In the genomic region with DNA sequence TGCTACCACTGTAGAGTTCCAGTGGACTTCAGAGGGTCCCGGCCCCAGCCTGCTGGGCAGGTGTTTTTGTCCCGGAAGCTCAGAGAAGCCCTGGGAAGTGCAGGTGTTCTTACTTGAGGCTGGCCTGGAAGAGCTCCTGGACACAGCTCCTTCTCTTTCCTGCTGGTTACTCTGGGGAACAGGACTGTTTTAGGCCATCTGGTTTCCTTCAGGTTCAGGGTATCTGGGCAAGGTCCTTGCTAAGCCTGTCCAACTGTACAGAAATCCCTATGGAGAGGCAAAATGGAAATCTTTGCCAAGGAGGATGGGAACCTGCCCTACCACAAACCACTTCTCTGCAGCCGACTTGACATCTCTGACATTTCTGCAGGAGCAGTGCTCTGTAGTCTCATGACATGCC, we compare ENCODE assay signal across 23 mouse cellular contexts.
DNase-seq lines count a peak whose midpoint lies in the region; ATAC-seq and TF ChIP-seq lines count a peak whose summit lies in the region.
"Had no signal": no experiment of that assay in that cellular context is flagged by ENCODE, and none has a peak within 500 bp of the region (broad histone marks: within the 10 kb centered on the region; RNA-seq: fewer than 3 reads in every experiment).

No protein-coding gene starts in this region.

- no peak overlapping the region for H3K4me3 ChIP-seq in midbrain, postnatal 0 days (ENCODE audit: low read depth, low read length)
- no peak overlapping the region for H3K4me3 ChIP-seq in midbrain, embryonic 10.5 days
- H3K4me3 ChIP-seq in hindbrain, embryonic 16.5 days (ENCODE audit: low read length) = no peak overlapping the region
- H3K4me3 ChIP-seq: left cerebral cortex, adult 2 months; myocyte had no signal

- H3K27me3 ChIP-seq in midbrain, postnatal 0 days (ENCODE audit: insufficient read depth, low read length) = no peaks in the 10 kb centered on the region
- H3K27me3 ChIP-seq in midbrain, embryonic 10.5 days (ENCODE audit: low read depth, poor library complexity, severe bottlenecking) = no peaks in the 10 kb centered on the region
- H3K27me3 ChIP-seq in hindbrain, embryonic 16.5 days (replicated peaks; ENCODE audit: control insufficient read depth, insufficient read depth, low read length) = no peaks in the 10 kb centered on the region
- H3K27me3 ChIP-seq: Patski had no signal

- H3K9me3 ChIP-seq in midbrain, postnatal 0 days (ENCODE audit: low read length) = peaks cover 10% of the 10 kb centered on the region; the same call in 1 of the 2 replicates
- peaks cover 9% of the 10 kb centered on the region for H3K9me3 ChIP-seq in midbrain, embryonic 10.5 days (replicated peaks)
- peaks cover 7% of the 10 kb centered on the region for H3K9me3 ChIP-seq in hindbrain, embryonic 16.5 days (ENCODE audit: control insufficient read depth, low read length)

- H3K4me2 ChIP-seq in midbrain, postnatal 0 days (ENCODE audit: low read depth, low read length, poor library complexity, severe bottlenecking) = no peak overlapping the region
- H3K4me2 ChIP-seq in hindbrain, embryonic 16.5 days (ENCODE audit: low read length) = no peak overlapping the region
- H3K4me2 ChIP-seq: heart, embryonic 11.5 days had no signal

- H3K27ac ChIP-seq in midbrain, postnatal 0 days (ENCODE audit: low read depth, low read length) = no peak overlapping the region
- H3K27ac ChIP-seq in midbrain, embryonic 10.5 days (replicated peaks) = no peak overlapping the region
- no peak overlapping the region for H3K27ac ChIP-seq in hindbrain, embryonic 16.5 days (ENCODE audit: low read depth, low read length)
- H3K27ac ChIP-seq: left cerebral cortex, adult 2 months had no signal

- TF ChIP-seq CTCF in midbrain, postnatal 0 days (IDR thresholded peaks at IDR 0.05) = no peak

- no peak for DNase-seq in cerebellum, postnatal 4 days (ENCODE audit: low spot score in 2 of 2)
- peak; percentile 19 for DNase-seq in midbrain, postnatal 0 days (ENCODE audit: low spot score)
- no peak for DNase-seq in midbrain, embryonic 10.5 days (ENCODE audit: low spot score)
- DNase-seq in cerebellum, adult 9-11 months = peak; percentile 80
- no peak for DNase-seq in embryo, embryonic 11 days
- DNase-seq: adrenal gland, postnatal 25 days; heart, postnatal 10 days; kidney, adult 9 months; kidney, postnatal 4 days; layer of hippocampus, adult 9-11 months; left cerebral cortex, postnatal 4 days; liver, postnatal 0 days; lung, postnatal 36 days; right cerebral cortex, postnatal 14 days had no signal

- H3K4me1 ChIP-seq in midbrain, postnatal 0 days (ENCODE audit: insufficient read depth, low read length) = 0 out of 2 replicates have a peak, but pooled peaks cover 4% of the 10 kb centered on the region
- no peaks in the 10 kb centered on the region for H3K4me1 ChIP-seq in midbrain, embryonic 10.5 days
- peaks cover 4% of the 10 kb centered on the region; the same call in 1 of the 2 replicates for H3K4me1 ChIP-seq in hindbrain, embryonic 16.5 days (ENCODE audit: control insufficient read depth, insufficient read depth, low read depth, low read length)

- WGBS in midbrain, postnatal 0 days = 68% methylated on average over 3 of the region's 3 CpGs
- WGBS in midbrain, embryonic 10.5 days = 90% methylated on average over 3 of the region's 3 CpGs
- 56% methylated on average over 3 of the region's 3 CpGs for WGBS in hindbrain, embryonic 16.5 days

- H3K36me3 ChIP-seq in midbrain, postnatal 0 days (ENCODE audit: insufficient read depth, low read length) = no peaks in the 10 kb centered on the region
- H3K36me3 ChIP-seq in midbrain, embryonic 10.5 days = no peaks in the 10 kb centered on the region
- no peaks in the 10 kb centered on the region for H3K36me3 ChIP-seq in hindbrain, embryonic 16.5 days (ENCODE audit: control insufficient read depth, insufficient read depth, low read length)

- no peak overlapping the region for H3K9ac ChIP-seq in midbrain, postnatal 0 days (replicated peaks; ENCODE audit: low read length, poor library complexity, severe bottlenecking)
- no peak overlapping the region for H3K9ac ChIP-seq in hindbrain, embryonic 16.5 days (ENCODE audit: low read depth, low read length)
- H3K9ac ChIP-seq: liver, postnatal 0 days had no signal

- ATAC-seq in cerebellum, adult (ENCODE audit: insufficient number of reproducible peaks, low FRiP score, low TSS enrichment) = peak; percentile 95
- no peak for ATAC-seq in midbrain, postnatal 0 days (ENCODE audit: low FRiP score)
- peak; percentile 14; the same call in 1 of the 2 replicates for ATAC-seq in hindbrain, embryonic 16.5 days
- ATAC-seq in megakaryocyte-erythroid progenitor cell, adult 5-6 weeks (replicated peaks; ENCODE audit: low FRiP score, low TSS enrichment, poor library complexity, severe bottlenecking) = no peak
- ATAC-seq: CD4-positive, CD25-positive, alpha-beta regulatory T cell, adult 4 months; forebrain, embryonic 16.5 days; liver, postnatal 0 days; Patski had no signal

Comparison
In these comparisons a context has a peak if more than half of its experiments do, and no peak if none do; other contexts are left out.
1. DNase-seq: peak in midbrain, postnatal 0 days (single experiment) and cerebellum, adult 9-11 months (single experiment); none in cerebellum, postnatal 4 days (0 of 2), midbrain, embryonic 10.5 days (single experiment) and embryo, embryonic 11 days (single experiment).
2. ATAC-seq: peak in cerebellum, adult (single experiment) and hindbrain, embryonic 16.5 days (single experiment); none in midbrain, postnatal 0 days (single experiment) and megakaryocyte-erythroid progenitor cell, adult 5-6 weeks (single experiment).